Mouse (Mus musculus): ENCODE measurements around the gene Fam118a.

DNA sequence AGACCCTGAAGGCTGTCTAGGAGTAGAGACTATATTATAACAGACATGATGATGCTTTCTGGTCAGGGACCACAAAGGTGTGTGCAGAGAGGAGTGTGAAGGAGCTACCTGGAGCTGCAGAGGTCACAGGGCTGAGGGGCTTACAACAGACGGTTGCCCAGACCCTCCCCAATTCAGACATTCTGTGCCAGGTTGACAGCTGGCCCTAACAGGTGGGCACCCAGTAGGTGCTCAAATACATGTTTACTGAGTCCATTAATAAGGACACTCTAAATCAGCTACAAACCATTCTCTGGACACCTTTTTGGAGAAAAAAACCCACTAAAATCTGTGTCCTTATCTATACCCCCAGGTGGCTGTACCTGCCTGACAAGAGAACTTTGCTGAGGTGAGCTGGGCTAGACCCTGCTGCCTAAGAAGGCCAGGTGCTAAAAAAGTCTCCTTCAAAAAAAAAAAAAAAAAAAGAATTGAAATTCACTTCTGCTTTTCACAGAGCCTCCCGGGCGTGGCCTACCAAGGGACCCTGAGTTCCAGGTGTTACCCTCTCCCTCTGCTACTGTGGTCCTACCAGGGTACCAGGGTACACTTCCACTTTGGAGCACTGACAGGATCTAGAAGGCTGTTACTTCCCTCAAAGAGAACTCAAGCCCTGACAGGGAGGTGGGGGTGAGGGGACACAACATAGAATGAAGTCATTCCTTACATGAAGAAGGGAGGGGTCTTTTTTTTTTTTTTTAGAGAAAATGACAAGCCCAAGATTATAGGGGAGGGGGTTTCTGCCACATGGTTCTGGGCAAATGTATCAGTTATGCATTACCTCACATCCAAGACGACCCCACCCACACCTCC lies 42.4 kb upstream of the Fam118a start:
- TF ChIP-seq CTCF (IDR thresholded peaks at IDR 0.05; ENCODE audit: control insufficient read depth, insufficient read depth, insufficient replicate concordance, low read depth, low read length) (no peak), POLR2A (IDR thresholded peaks at IDR 0.05; ENCODE audit: control insufficient read depth, low read depth, low read length) (no peak)

Measured in testis, adult 2 months (tissue).